Mouse (Mus musculus): ENCODE data around the gene Hbq1b.

Hbq1b gene

DNA sequence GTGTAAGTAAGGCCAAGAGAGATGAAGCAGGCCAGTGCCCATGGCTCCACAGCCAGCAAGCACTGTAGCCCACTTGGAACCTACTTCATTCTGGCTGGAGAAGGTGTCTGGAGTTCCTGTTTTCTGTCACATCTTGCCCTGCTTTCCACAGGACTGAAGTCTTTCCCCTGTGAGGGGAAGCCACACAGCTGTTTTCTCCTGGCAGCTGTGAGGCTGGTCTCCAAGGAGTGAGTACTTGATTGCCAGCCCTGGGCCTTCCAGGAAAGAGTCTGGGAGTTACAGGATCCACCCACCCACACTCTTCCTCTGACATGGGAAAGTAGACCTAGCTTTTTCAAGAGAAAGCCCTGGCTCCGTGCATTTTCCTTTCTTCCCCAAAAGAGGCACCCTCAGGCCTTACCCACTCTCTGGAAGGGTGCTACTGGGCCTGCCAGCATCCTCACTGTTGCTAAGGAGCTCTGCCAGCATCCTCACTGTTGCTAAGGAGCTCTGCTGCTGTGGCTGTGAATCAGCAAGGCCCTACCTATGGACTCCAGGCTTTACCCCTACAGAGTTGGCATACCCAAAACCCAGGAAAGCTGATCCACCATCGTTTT, 16.2 kb downstream of the Hbq1b start:
- peak; percentile 36 for DNase-seq

GRCm38 (mm10) chr11:32303455-32303854, 16.7 kb downstream of the Hbq1b start:
- no peak for DNase-seq

DNA sequence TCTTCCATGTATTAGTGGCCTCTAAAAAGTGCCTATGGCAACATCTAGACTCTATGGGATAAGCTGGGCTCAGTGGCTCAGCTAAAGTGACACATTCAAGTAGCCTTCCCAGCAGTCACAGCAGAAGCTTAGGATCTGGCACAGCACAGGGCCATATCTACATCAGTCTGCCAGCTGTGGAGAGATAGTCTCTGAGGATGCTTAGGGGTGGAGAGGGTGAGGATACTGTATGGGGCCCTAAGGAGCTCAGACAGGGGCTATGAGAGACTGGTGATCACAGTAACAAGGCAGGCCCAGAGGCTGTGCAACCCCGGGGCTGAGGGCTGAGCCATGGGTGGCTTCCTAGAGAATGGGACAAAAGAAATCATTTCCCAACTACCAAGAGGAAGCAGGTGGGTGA, 20.2 kb downstream of the Hbq1b start:
- DNase-seq: no peak

GRCm38 (mm10) chr11:32309446-32309845, 22.7 kb downstream of the Hbq1b start:
- no peak for DNase-seq

DNA sequence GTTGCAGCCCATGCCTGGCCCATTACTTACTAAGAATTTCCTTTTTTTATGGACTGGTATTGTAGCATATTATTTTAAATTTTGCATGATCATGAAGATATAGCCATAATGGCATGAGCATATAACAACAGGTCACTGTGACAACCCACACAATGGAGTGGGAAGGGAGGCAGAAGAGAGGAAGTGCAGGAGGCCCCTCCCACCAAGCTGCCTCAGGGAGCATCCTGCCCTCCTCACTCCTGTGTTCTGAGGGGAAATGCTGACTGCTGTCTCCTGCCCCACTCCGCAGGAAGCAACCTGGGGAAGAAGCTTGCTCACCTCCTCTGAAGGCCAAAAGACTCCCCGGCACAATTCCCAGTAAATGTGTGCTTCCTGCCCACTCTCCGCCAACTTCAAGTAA, 23.2 kb downstream of the Hbq1b start:
- DNase-seq: no peak

GRCm38 (mm10) chr11:32316009-32316408, 29.2 kb downstream of the Hbq1b start:
- DNase-seq: no peak

- no peak for DNase-seq
These were observed 33.9 kb downstream of the Hbq1b start for GRCm38 (mm10) chr11:32320507-32321195.

- DNase-seq: peak; percentile 76
These were observed 34.4 kb downstream of the Hbq1b start for GRCm38 (mm10) chr11:32321196-32321565.

- peak; percentile 93 for DNase-seq
These were observed 37.8 kb downstream of the Hbq1b start for GRCm38 (mm10) chr11:32324609-32325008.

GRCm38 (mm10) chr11:32331075-32331474, 44.3 kb downstream of the Hbq1b start:
- DNase-seq: peak; percentile 56

DNA sequence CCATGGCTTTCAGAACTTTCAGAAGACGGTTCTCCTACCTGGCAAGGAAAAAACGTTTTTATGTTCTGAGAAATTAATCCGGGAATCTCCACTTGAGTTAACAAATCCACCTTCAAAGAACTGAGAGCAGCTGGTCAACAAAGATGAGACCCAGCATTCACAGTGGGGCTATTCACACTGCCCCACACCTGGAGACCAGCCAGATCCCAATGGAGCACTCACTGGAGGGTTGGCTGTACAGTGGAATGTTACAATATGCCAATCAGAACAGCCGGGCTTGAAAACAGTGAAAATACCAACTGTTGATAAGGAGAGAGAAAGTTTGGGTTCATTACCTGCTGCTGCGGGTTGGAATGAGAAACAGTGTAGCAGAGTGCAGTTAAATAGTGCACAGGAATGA, 45.1 kb downstream of the Hbq1b start:
- DNase-seq: no peak

- DNase-seq: no peak
These were observed 46.5 kb downstream of the Hbq1b start for GRCm38 (mm10) chr11:32333235-32333634.

DNA sequence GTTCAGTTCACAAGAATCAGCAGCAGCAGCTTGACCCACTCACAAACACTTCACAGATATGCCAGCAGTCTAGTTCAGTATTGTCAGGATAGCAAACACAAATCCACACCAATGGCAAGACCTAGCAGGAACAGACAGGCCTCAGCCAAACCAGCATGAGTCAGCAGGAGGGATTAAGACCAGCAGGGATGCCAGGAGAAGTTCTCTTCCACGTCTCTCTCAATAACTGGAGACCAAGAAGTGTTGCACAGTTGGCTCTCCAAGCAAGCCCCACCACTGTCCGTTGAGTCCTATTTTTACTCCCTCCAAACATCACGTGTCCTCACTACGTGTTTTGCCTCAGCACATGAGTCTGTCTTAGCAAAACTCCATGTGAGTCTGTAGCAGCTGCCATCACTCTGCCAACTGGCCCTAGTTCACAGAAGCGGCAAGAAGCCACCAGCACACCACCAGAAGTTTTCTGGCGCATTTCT, 49.7 kb downstream of the Hbq1b start:
- peak; percentile 76 for DNase-seq

All from lung, postnatal 36 days (tissue).